Mouse (Mus musculus) MEL (cell line): ENCODE measurements around the gene Tspan9. TPM values are rescaled to one million over a fixed set of nuclear protein-coding genes. Genes with fewer than 3 reads are reported as not detected.

Experiments used
- DNase-seq: peaks from one replicate; pipeline ENCODE4 v3.0.0; 2011; ENCODE audit warnings: low read depth, low spot score
- H3K27ac ChIP-seq: 2 replicates; pipeline ENCODE4 v1.5.1; 2012; ENCODE audit warnings: low read depth, mild to moderate bottlenecking, control low read depth, low read length, moderate library complexity; ENCODE audit not compliant: control insufficient read depth
- H3K27me3 ChIP-seq, 2 experiments: fragments of 150-350 bp in 1 of 2; sonication (generic) in 1 of 2; 2 replicates each; pipeline ENCODE4 v1.6.1; 2012; ENCODE audit warnings: low read length in 2 of 2, mild to moderate bottlenecking in 2 of 2, improper control_type of control experiment in 1 of 2, moderate library complexity in 1 of 2; ENCODE audit not compliant: insufficient read depth in 2 of 2, control insufficient read depth in 1 of 2
- H3K36me3 ChIP-seq, 2 experiments: 2 replicates each; pipeline ENCODE4 v1.6.1; 2012 to 2014; ENCODE audit warnings: low read length in 2 of 2, improper control_type of control experiment in 1 of 2, inconsistent platforms in 1 of 2, mild to moderate bottlenecking in 1 of 2; ENCODE audit not compliant: insufficient read depth in 2 of 2, control insufficient read depth in 1 of 2
- H3K4me1 ChIP-seq, 2 experiments: fragments of 150-350 bp in 1 of 2; sonication (generic) in 1 of 2; 2 replicates each; pipeline ENCODE4 v1.6.1; 2012; ENCODE audit warnings: low read length in 2 of 2, improper control_type of control experiment in 1 of 2, mild to moderate bottlenecking in 1 of 2; ENCODE audit not compliant: insufficient read depth in 2 of 2, control insufficient read depth in 1 of 2
- H3K4me3 ChIP-seq, 2 experiments: fragments of 150-350 bp in 1 of 2; sonication (generic) in 1 of 2; 2 replicates each; pipeline ENCODE4 v1.5.1; 2012; ENCODE audit warnings: low read depth in 2 of 2, low read length in 2 of 2, mild to moderate bottlenecking in 2 of 2, moderate library complexity in 2 of 2, control low read depth in 1 of 2, improper control_type of control experiment in 1 of 2; ENCODE audit not compliant: control insufficient read depth in 1 of 2, insufficient read depth in 1 of 2
- H3K79me2 ChIP-seq: 2 replicates; pipeline ENCODE4 v1.6.1; 2012; ENCODE audit warnings: mild to moderate bottlenecking, low read length, moderate library complexity; ENCODE audit not compliant: control insufficient read depth, poor library complexity, insufficient read depth
- H3K9ac ChIP-seq: 2 replicates; pipeline ENCODE4 v1.6.1; 2012; ENCODE audit warnings: low read depth, mild to moderate bottlenecking, control low read depth, low read length, moderate library complexity; ENCODE audit not compliant: control insufficient read depth, poor library complexity, severe bottlenecking
- H3K9me3 ChIP-seq: fragments of 150-350 bp; sonication (generic); replicated peaks from 2 replicates; pipeline ENCODE4 v1.6.1; 2012; ENCODE audit warnings: mild to moderate bottlenecking, low read length, improper control_type of control experiment, moderate library complexity; ENCODE audit not compliant: insufficient read depth
- BHLHE40 ChIP-seq: IDR thresholded peaks from 2 replicates; pipeline ENCODE4 v1.6.1; 2012; ENCODE audit warnings: low read depth, mild to moderate bottlenecking, inconsistent platforms, low read length, improper control_type of control experiment, borderline replicate concordance
- CHD1 ChIP-seq: IDR thresholded peaks from 2 replicates; pipeline ENCODE4 v1.6.1; 2012; ENCODE audit warnings: low read depth, mild to moderate bottlenecking, inconsistent platforms, low read length, improper control_type of control experiment
- CHD2 ChIP-seq: IDR thresholded peaks from 2 replicates; pipeline ENCODE4 v1.6.1; 2011; ENCODE audit warnings: low read length, improper control_type of control experiment
- ELF1 ChIP-seq: IDR thresholded peaks from 2 replicates; pipeline ENCODE4 v1.6.1; 2014; ENCODE audit warnings: low read depth, mild to moderate bottlenecking, inconsistent platforms, low read length, improper control_type of control experiment, moderate library complexity
- GABPA ChIP-seq: IDR thresholded peaks from 2 replicates; pipeline ENCODE4 v1.6.1; 2012; ENCODE audit warnings: low read depth, mild to moderate bottlenecking, inconsistent platforms, low read length, improper control_type of control experiment, moderate library complexity
- JUND ChIP-seq: IDR thresholded peaks from 2 replicates; pipeline ENCODE4 v1.6.1; 2011; ENCODE audit warnings: low read depth, mild to moderate bottlenecking, improper control_type of control experiment, low read length
- MAFK ChIP-seq: IDR thresholded peaks from 2 replicates; pipeline ENCODE4 v1.6.1; 2011; ENCODE audit warnings: low read depth, mild to moderate bottlenecking, low read length, improper control_type of control experiment, borderline replicate concordance
- MAZ ChIP-seq: IDR thresholded peaks from 2 replicates; pipeline ENCODE4 v1.6.1; 2012; ENCODE audit warnings: low read depth, mild to moderate bottlenecking, inconsistent platforms, low read length, improper control_type of control experiment
- MYB ChIP-seq: IDR thresholded peaks from 2 replicates; pipeline ENCODE4 v1.6.1; 2011; ENCODE audit warnings: mild to moderate bottlenecking, low read depth, low read length, improper control_type of control experiment
- MYC ChIP-seq: IDR thresholded peaks from 2 replicates; pipeline ENCODE4 v1.6.1; 2011; ENCODE audit warnings: low read depth, mild to moderate bottlenecking, low read length, improper control_type of control experiment, moderate library complexity
- NRF1 ChIP-seq: IDR thresholded peaks from 2 replicates; pipeline ENCODE4 v1.6.1; 2014; ENCODE audit warnings: low read depth, mild to moderate bottlenecking, inconsistent platforms, low read length, improper control_type of control experiment, moderate library complexity; ENCODE audit not compliant: poor library complexity, insufficient read depth, severe bottlenecking
- POLR2AphosphoS5 ChIP-seq: IDR thresholded peaks from 2 replicates; pipeline ENCODE4 v1.6.1; 2012; ENCODE audit warnings: low read depth, borderline replicate concordance, mild to moderate bottlenecking, inconsistent platforms, low read length, moderate library complexity, mixed read lengths
- RCOR1 ChIP-seq: IDR thresholded peaks from 2 replicates; pipeline ENCODE4 v1.6.1; 2012; ENCODE audit warnings: low read depth, mild to moderate bottlenecking, inconsistent platforms, low read length, improper control_type of control experiment
- SIN3A ChIP-seq: IDR thresholded peaks from 2 replicates; pipeline ENCODE4 v1.6.1; 2012; ENCODE audit warnings: low read length, improper control_type of control experiment, inconsistent platforms
- TCF12 ChIP-seq: IDR thresholded peaks from 2 replicates; pipeline ENCODE4 v1.6.1; 2014; ENCODE audit warnings: low read depth, mild to moderate bottlenecking, inconsistent platforms, low read length, improper control_type of control experiment, moderate library complexity
- UBTF ChIP-seq: IDR thresholded peaks from 2 replicates; pipeline ENCODE4 v1.6.1; 2012; ENCODE audit warnings: low read depth, mild to moderate bottlenecking, inconsistent platforms, low read length, improper control_type of control experiment, moderate library complexity, borderline replicate concordance; ENCODE audit not compliant: insufficient read depth
- USF2 ChIP-seq, 2 experiments: IDR thresholded peaks; 2 replicates each; pipeline ENCODE4 v1.6.1; 2011 to 2012; ENCODE audit warnings: improper control_type of control experiment in 2 of 2, low read length in 2 of 2, borderline replicate concordance in 1 of 2, inconsistent platforms in 1 of 2, low read depth in 1 of 2, mild to moderate bottlenecking in 1 of 2; ENCODE audit not compliant: insufficient read depth in 1 of 2
- ZC3H11A ChIP-seq: IDR thresholded peaks from 2 replicates; pipeline ENCODE4 v1.6.1; 2012; ENCODE audit warnings: low read depth, mild to moderate bottlenecking, inconsistent platforms, low read length, improper control_type of control experiment
- ZKSCAN1 ChIP-seq: IDR thresholded peaks from 2 replicates; pipeline ENCODE4 v1.6.1; 2012; ENCODE audit warnings: low read depth, mild to moderate bottlenecking, inconsistent platforms, low read length, improper control_type of control experiment, moderate library complexity
- ZMIZ1 ChIP-seq: IDR thresholded peaks from 2 replicates; pipeline ENCODE4 v1.6.1; 2012; ENCODE audit warnings: low read depth, mild to moderate bottlenecking, inconsistent platforms, low read length, improper control_type of control experiment, moderate library complexity
- polyA plus RNA-seq, 2 experiments: library from polyadenylated mRNA; stranded (reverse) in 1 of 2; unstranded in 1 of 2; fragments of >175 nt in 1 of 2; fragments of >200 nt in 1 of 2; gene quantifications; 2 replicates each; pipeline versions ENCODE4 v1.2.1 to v1.2.4; 2012; ENCODE audit warnings: low replicate concordance in 2 of 2, low read depth in 1 of 2; ENCODE audit not compliant: insufficient read length in 2 of 2, insufficient read depth in 1 of 2, missing spikeins in 1 of 2
- total RNA-seq: library from RNA; depleted of rRNA; stranded (reverse); fragments of 300-350 nt; gene quantifications from 2 replicates; pipeline ENCODE4 v1.2.3, GENCODE M21; 2012

Tspan9 gene
- total and polyA plus RNA-seq, 3 experiments: 0.08 to 3.4 TPM; not detected in 1

- Histone ChIP-seq H3K27me3 (no peaks in the 10 kb centered on the region), H3K36me3 (no peaks in the 10 kb centered on the region), H3K9ac (no peak overlapping the region), H3K27ac (no peak overlapping the region), H3K9me3 (no peaks in the 10 kb centered on the region), H3K79me2 (no peaks in the 10 kb centered on the region), H3K4me1 (no peaks in the 10 kb centered on the region), H3K4me3 (no peak overlapping the region)
- DNase-seq: no peak
- TF ChIP-seq MYC (no peak), ELF1 (no peak), TCF12 (no peak), BHLHE40 (no peak), RCOR1 (no peak), CHD1 (no peak), ZKSCAN1 (no peak)
Observed at GRCm38 (mm10) chr6:128179247-128179646, 35.9 kb upstream of the Tspan9 start.

- H3K27me3 ChIP-seq: no peaks in the 10 kb centered on the region
Observed at GRCm38 (mm10) chr6:128178681-128179080, 35.3 kb upstream of the Tspan9 start.

GRCm38 (mm10) chr6:128168785-128169679 lies 25.6 kb upstream of the Tspan9 start:
- Histone ChIP-seq H3K27ac (no peak overlapping the region), H3K4me3 (no peak overlapping the region), H3K27me3 (no peaks in the 10 kb centered on the region), H3K79me2 (no peaks in the 10 kb centered on the region), H3K36me3 (no peaks in the 10 kb centered on the region), H3K9ac (no peak overlapping the region), H3K4me1 (no peaks in the 10 kb centered on the region)
- no peak for DNase-seq
- TF ChIP-seq SIN3A: no peak
- no peak for TF ChIP-seq ZKSCAN1
- no peak for TF ChIP-seq BHLHE40
- TF ChIP-seq POLR2AphosphoS5: no peak
- TF ChIP-seq MYC: no peak
- no peak for TF ChIP-seq ZC3H11A
- no peak for TF ChIP-seq UBTF
- no peak for TF ChIP-seq JUND
- TF ChIP-seq GABPA: no peak
- TF ChIP-seq ZMIZ1: no peak
- no peak for TF ChIP-seq NRF1
- TF ChIP-seq, all 39 proteins: peak for 0
- H3K9me3 ChIP-seq: no peaks in the 10 kb centered on the region

More at GRCm38 (mm10) chr6:128178681-128179080, 35.3 kb upstream of the Tspan9 start:
- Histone ChIP-seq H3K9ac (no peak overlapping the region), H3K36me3 (no peaks in the 10 kb centered on the region), H3K4me1 (no peaks in the 10 kb centered on the region), H3K4me3 (no peak overlapping the region), H3K79me2 (no peaks in the 10 kb centered on the region), H3K27ac (no peak overlapping the region)
- no peak for DNase-seq
- no peak for TF ChIP-seq ZMIZ1
- TF ChIP-seq MAZ: no peak
- no peak for TF ChIP-seq USF2 (IDR thresholded peaks at IDR 0.05; ENCODE audit: borderline replicate concordance in 1 of 2, insufficient read depth in 1 of 2, low read depth in 1 of 2, low read length in 2 of 2)
- TF ChIP-seq GABPA: no peak
- TF ChIP-seq MYB: no peak
- TF ChIP-seq ELF1: no peak
- no peak for TF ChIP-seq MAFK
- no peak for TF ChIP-seq CHD2
- TF ChIP-seq, all 39 proteins: peak for 0
- H3K9me3 ChIP-seq: no peaks in the 10 kb centered on the region
